In the genomic region with DNA sequence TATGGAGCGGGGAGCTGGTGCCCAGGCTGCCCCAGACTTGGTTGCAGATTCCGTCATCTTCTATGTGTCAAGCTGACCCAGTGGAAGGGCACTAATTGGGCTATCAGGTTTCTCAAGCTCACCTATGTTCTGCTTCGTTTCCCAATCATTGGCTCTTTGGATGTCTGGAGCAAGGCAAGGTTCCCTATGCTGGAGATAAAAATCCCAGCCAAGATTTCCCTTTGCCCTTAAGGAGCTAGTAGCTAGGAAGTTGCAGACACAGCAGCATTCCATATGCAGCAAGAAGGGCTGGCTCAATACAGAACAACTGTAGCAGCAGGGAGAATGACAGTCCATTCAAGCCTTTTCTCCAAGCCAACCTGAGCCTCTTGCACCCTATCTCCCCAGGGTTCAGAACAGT, we compare ENCODE assay signal across 21 mouse cellular contexts.
DNase-seq lines count a peak whose midpoint lies in the region; ATAC-seq lines count a peak whose summit lies in the region.
"Had no signal": no experiment of that assay in that cellular context is flagged by ENCODE, and none has a peak within 500 bp of the region (broad histone marks: within the 10 kb centered on the region; RNA-seq: fewer than 3 reads in every experiment).

No protein-coding gene starts in this region.

- peaks cover 9% of the 10 kb centered on the region for H3K4me1 ChIP-seq in heart, embryonic 13.5 days
- H3K4me1 ChIP-seq in kidney, embryonic 16.5 days (ENCODE audit: insufficient read depth, low read length), result peaks cover 41% of the 10 kb centered on the region
- peaks cover 7% of the 10 kb centered on the region; the same call in 1 of the 2 replicates for H3K4me1 ChIP-seq in intestine, embryonic 15.5 days (replicated peaks)
- H3K4me1 ChIP-seq: liver, embryonic 13.5 days; midbrain, embryonic 15.5 days had no signal

- no peak overlapping the region for H3K4me3 ChIP-seq in heart, embryonic 13.5 days
- H3K4me3 ChIP-seq in kidney, embryonic 16.5 days (ENCODE audit: low read length), result no peak overlapping the region
- H3K4me3 ChIP-seq in intestine, embryonic 15.5 days (replicated peaks), result no peak overlapping the region
- H3K4me3 ChIP-seq: embryonic facial prominence, embryonic 10.5 days; embryonic facial prominence, embryonic 15.5 days; limb, embryonic 10.5 days; limb, embryonic 15.5 days; liver, embryonic 13.5 days; midbrain, embryonic 15.5 days; neural tube, embryonic 15.5 days had no signal

- intact Hi-C loops in heart, postnatal 14 days (cut with DNase I), result no loop called here

- H3K36me3 ChIP-seq in heart, embryonic 13.5 days, result no peaks in the 10 kb centered on the region
- H3K36me3 ChIP-seq in kidney, embryonic 16.5 days (ENCODE audit: insufficient read depth, low read length), result no peaks in the 10 kb centered on the region
- H3K36me3 ChIP-seq in intestine, embryonic 15.5 days, result no peaks in the 10 kb centered on the region
- H3K36me3 ChIP-seq: embryonic facial prominence, embryonic 10.5 days; embryonic facial prominence, embryonic 15.5 days; limb, embryonic 10.5 days; limb, embryonic 15.5 days; liver, embryonic 13.5 days; midbrain, embryonic 15.5 days; neural tube, embryonic 15.5 days had no signal

- no peak for DNase-seq in heart, postnatal 14 days
- DNase-seq in kidney, adult 11 months, result no peak
- DNase-seq in yolk sac, embryonic 10.5 days (ENCODE audit: low spot score), result peak; percentile 10
- no peak for DNase-seq in thymus, postnatal 10 days (ENCODE audit: low spot score in 2 of 2)
- DNase-seq: gastrocnemius, postnatal 14 days; heart, adult 11 months; layer of hippocampus, postnatal 36 days; liver, embryonic 13.5 days; right cerebral cortex, postnatal 14 days had no signal

- H3K4me2 ChIP-seq in heart, embryonic 13.5 days, result peak overlapping the region; percentile 62; the same call in 1 of the 2 replicates
- peak overlapping the region; percentile 38 for H3K4me2 ChIP-seq in kidney, embryonic 16.5 days (replicated peaks; ENCODE audit: low read depth, low read length)
- peak overlapping the region; percentile 40 for H3K4me2 ChIP-seq in intestine, embryonic 15.5 days (replicated peaks)
- H3K4me2 ChIP-seq: hindbrain, embryonic 14.5 days; midbrain, embryonic 15.5 days; neural tube, embryonic 15.5 days had no signal

- 0 out of 2 replicates have a peak, but pooled peaks cover 4% of the 10 kb centered on the region for H3K9me3 ChIP-seq in heart, embryonic 13.5 days
- peaks cover 4% of the 10 kb centered on the region; the same call in 1 of the 2 replicates for H3K9me3 ChIP-seq in kidney, embryonic 16.5 days (ENCODE audit: low read length)
- no peaks in the 10 kb centered on the region for H3K9me3 ChIP-seq in intestine, embryonic 15.5 days
- H3K9me3 ChIP-seq: embryonic facial prominence, embryonic 15.5 days; limb, embryonic 10.5 days; limb, embryonic 15.5 days; liver, embryonic 13.5 days; midbrain, embryonic 15.5 days; neural tube, embryonic 15.5 days had no signal

- 64% methylated on average over 3 of the region's 3 CpGs for WGBS in heart, embryonic 13.5 days
- 59% methylated on average over 3 of the region's 3 CpGs for WGBS in kidney, embryonic 16.5 days
- 78% methylated on average over 3 of the region's 3 CpGs for WGBS in intestine, embryonic 15.5 days

- H3K27ac ChIP-seq in heart, embryonic 13.5 days (replicated peaks), result no peak overlapping the region
- peak overlapping the region; percentile 27; the same call in 1 of the 2 replicates for H3K27ac ChIP-seq in kidney, embryonic 16.5 days (ENCODE audit: low read length)
- no peak overlapping the region for H3K27ac ChIP-seq in intestine, embryonic 15.5 days
- H3K27ac ChIP-seq: embryonic facial prominence, embryonic 15.5 days; hindbrain, embryonic 14.5 days; limb, embryonic 10.5 days; limb, embryonic 15.5 days; liver, embryonic 13.5 days; midbrain, embryonic 15.5 days; neural tube, embryonic 15.5 days had no signal

- no peak for ATAC-seq in heart, embryonic 13.5 days (ENCODE audit: extremely low read depth, insufficient number of reproducible peaks, low FRiP score, low TSS enrichment)
- no peak for ATAC-seq in kidney, embryonic 16.5 days (ENCODE audit: low FRiP score, low TSS enrichment)
- ATAC-seq in intestine, embryonic 15.5 days, result no peak; the same call in 1 of the 2 replicates
- ATAC-seq: CD4-positive, CD25-positive, alpha-beta regulatory T cell, adult 4 months; forebrain, embryonic 14.5 days; midbrain, embryonic 15.5 days had no signal

- H3K9ac ChIP-seq in heart, embryonic 13.5 days, result no peak overlapping the region; the same call in 1 of the 2 replicates
- no peak overlapping the region for H3K9ac ChIP-seq in kidney, embryonic 16.5 days (replicated peaks; ENCODE audit: low read length)
- H3K9ac ChIP-seq in intestine, embryonic 15.5 days, result no peak overlapping the region
- H3K9ac ChIP-seq: embryonic facial prominence, embryonic 15.5 days; hindbrain, embryonic 14.5 days; limb, embryonic 15.5 days; liver, embryonic 13.5 days; midbrain, embryonic 15.5 days; neural tube, embryonic 15.5 days had no signal

- no peaks in the 10 kb centered on the region for H3K27me3 ChIP-seq in heart, embryonic 13.5 days (replicated peaks)
- no peaks in the 10 kb centered on the region for H3K27me3 ChIP-seq in kidney, embryonic 16.5 days (ENCODE audit: insufficient read depth, low read length)
- no peaks in the 10 kb centered on the region for H3K27me3 ChIP-seq in intestine, embryonic 15.5 days (replicated peaks)
- H3K27me3 ChIP-seq: embryonic facial prominence, embryonic 15.5 days; limb, embryonic 15.5 days; liver, embryonic 13.5 days; midbrain, embryonic 15.5 days; neural tube, embryonic 15.5 days had no signal
